ENCODE assay signal across 33 mouse cellular contexts in the genomic region with DNA sequence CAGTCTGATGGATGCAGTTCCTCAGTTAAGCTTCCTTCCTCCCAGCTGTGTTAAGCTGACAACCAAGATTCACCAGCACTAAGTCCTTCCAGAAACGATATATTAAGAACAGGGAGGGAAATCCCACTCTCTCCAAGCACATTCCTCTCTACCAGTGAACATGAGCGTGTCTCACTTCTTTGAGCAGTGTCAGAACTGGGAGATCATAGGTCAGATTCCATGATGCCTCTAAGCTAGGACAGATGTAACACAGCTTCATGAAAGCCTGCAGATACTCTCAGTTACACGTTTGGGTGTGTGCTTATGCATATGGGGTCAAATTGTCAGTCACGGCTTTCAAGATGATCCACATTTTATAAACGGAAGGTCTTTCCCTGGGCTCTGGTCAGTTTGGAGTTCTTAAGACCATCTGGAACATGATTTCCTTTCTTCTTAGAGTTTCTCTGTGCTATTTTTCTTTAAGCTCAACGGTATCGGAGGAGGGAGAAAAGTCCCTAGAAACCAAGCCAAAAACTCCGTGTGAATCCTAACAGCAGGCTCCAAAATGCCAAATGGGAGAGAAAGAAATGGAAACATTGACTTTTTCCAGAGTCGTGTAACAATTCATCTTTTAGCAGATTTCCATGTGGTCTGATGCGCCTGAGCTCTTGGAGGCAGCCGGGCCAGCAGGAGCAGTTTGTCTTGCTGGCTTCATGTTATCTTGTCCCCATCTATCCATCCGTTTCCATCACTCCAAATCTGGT. TPM values are rescaled to one million over a fixed set of nuclear protein-coding genes. Genes with fewer than 3 reads are reported as not detected.
DNase-seq lines count a peak whose midpoint lies in the region; ATAC-seq and TF ChIP-seq lines count a peak whose summit lies in the region.
"Had no signal": no experiment of that assay in that cellular context is flagged by ENCODE, and none has a peak within 500 bp of the region (broad histone marks: within the 10 kb centered on the region; RNA-seq: fewer than 3 reads in every experiment).

No protein-coding gene starts in this region.

- H3K9me3 ChIP-seq in forebrain, postnatal 0 days (ENCODE audit: low read length) = no peaks in the 10 kb centered on the region
- H3K9me3 ChIP-seq in forebrain, embryonic 11.5 days (ENCODE audit: control insufficient read depth, low read length) = no peaks in the 10 kb centered on the region
- H3K9me3 ChIP-seq in stomach, embryonic 15.5 days = no peaks in the 10 kb centered on the region
- H3K9me3 ChIP-seq: embryonic facial prominence, embryonic 15.5 days; forebrain, embryonic 13.5 days; hindbrain, embryonic 10.5 days; hindbrain, embryonic 15.5 days; limb, embryonic 13.5 days; liver, embryonic 12.5 days; midbrain, embryonic 12.5 days; neural tube, embryonic 12.5 days had no signal

- H3K27ac ChIP-seq in forebrain, postnatal 0 days (ENCODE audit: low read depth, low read length) = peak overlapping the region; percentile 35; the same call in 1 of the 2 replicates
- no peak overlapping the region for H3K27ac ChIP-seq in forebrain, embryonic 11.5 days (ENCODE audit: low read depth, low read length)
- H3K27ac ChIP-seq in stomach, embryonic 15.5 days = no peak overlapping the region
- H3K27ac ChIP-seq: embryonic facial prominence, embryonic 15.5 days; forebrain, embryonic 13.5 days; hindbrain, embryonic 10.5 days; hindbrain, embryonic 15.5 days; limb, embryonic 13.5 days; liver, embryonic 12.5 days; midbrain, embryonic 12.5 days; neural tube, embryonic 12.5 days had no signal

- H3K36me3 ChIP-seq in forebrain, postnatal 0 days (ENCODE audit: insufficient read depth) = no peaks in the 10 kb centered on the region
- no peaks in the 10 kb centered on the region for H3K36me3 ChIP-seq in forebrain, embryonic 11.5 days (ENCODE audit: control insufficient read depth, insufficient read depth, low read length)
- no peaks in the 10 kb centered on the region for H3K36me3 ChIP-seq in stomach, embryonic 15.5 days
- H3K36me3 ChIP-seq: embryonic facial prominence, embryonic 15.5 days; hindbrain, embryonic 10.5 days; hindbrain, embryonic 15.5 days; limb, embryonic 13.5 days; liver, embryonic 12.5 days; midbrain, embryonic 12.5 days; neural tube, embryonic 12.5 days had no signal

- no peaks in the 10 kb centered on the region for H3K27me3 ChIP-seq in forebrain, postnatal 0 days (ENCODE audit: insufficient read depth, low read length)
- H3K27me3 ChIP-seq in forebrain, embryonic 11.5 days (ENCODE audit: control insufficient read depth, insufficient read depth, low read length) = no peaks in the 10 kb centered on the region
- no peaks in the 10 kb centered on the region for H3K27me3 ChIP-seq in stomach, embryonic 15.5 days (replicated peaks)
- H3K27me3 ChIP-seq: embryonic facial prominence, embryonic 15.5 days; forebrain, embryonic 13.5 days; limb, embryonic 13.5 days; liver, embryonic 12.5 days; midbrain, embryonic 12.5 days; neural tube, embryonic 12.5 days had no signal

- H3K9ac ChIP-seq in forebrain, postnatal 0 days = no peak overlapping the region
- H3K9ac ChIP-seq in forebrain, embryonic 11.5 days (ENCODE audit: low read length) = no peak overlapping the region
- H3K9ac ChIP-seq in stomach, embryonic 15.5 days = no peak overlapping the region
- H3K9ac ChIP-seq: embryonic facial prominence, embryonic 15.5 days; forebrain, embryonic 13.5 days; hindbrain, embryonic 15.5 days; limb, embryonic 13.5 days; liver, embryonic 12.5 days; liver, postnatal 0 days; midbrain, embryonic 12.5 days; neural tube, embryonic 12.5 days had no signal

- 64% methylated on average over 12 of the region's 12 CpGs for WGBS in forebrain, postnatal 0 days
- 82% methylated on average over 12 of the region's 12 CpGs for WGBS in forebrain, embryonic 11.5 days
- WGBS in stomach, embryonic 15.5 days = 39% methylated on average over 12 of the region's 12 CpGs

- no peak overlapping the region for H3K4me3 ChIP-seq in forebrain, postnatal 0 days (ENCODE audit: low read depth, low read length)
- no peak overlapping the region for H3K4me3 ChIP-seq in forebrain, embryonic 11.5 days (ENCODE audit: low read depth, low read length)
- H3K4me3 ChIP-seq in stomach, embryonic 15.5 days (replicated peaks) = no peak overlapping the region
- H3K4me3 ChIP-seq: embryonic facial prominence, embryonic 15.5 days; forebrain, embryonic 13.5 days; hindbrain, embryonic 10.5 days; hindbrain, embryonic 15.5 days; limb, embryonic 13.5 days; liver, embryonic 12.5 days; midbrain, embryonic 12.5 days; myocyte; neural tube, embryonic 12.5 days had no signal

- DNase-seq in forebrain, postnatal 0 days = no peak
- no peak for DNase-seq in forebrain, embryonic 11.5 days (ENCODE audit: low spot score)
- peak; percentile 18 for DNase-seq in layer of hippocampus, adult 11-12 months (ENCODE audit: low spot score)
- no peak for DNase-seq in layer of hippocampus, postnatal 10 days (ENCODE audit: low spot score in 2 of 2)
- DNase-seq in right cerebral cortex, adult 18-20 months = peak; percentile 61
- no peak for DNase-seq in right cerebral cortex, postnatal 10 days (ENCODE audit: low spot score in 2 of 2)
- DNase-seq in B cell, adult 2 months = no peak
- DNase-seq: adrenal gland, postnatal 25 days; cerebellum, adult 18-20 months; cerebellum, postnatal 10 days; gastrocnemius, postnatal 10 days; heart, postnatal 14 days; kidney, adult 2 months; kidney, postnatal 10 days; liver, postnatal 0 days; lung, postnatal 36 days; thymus, adult 18-20 months had no signal

- no peak overlapping the region for H3K4me2 ChIP-seq in forebrain, postnatal 0 days (ENCODE audit: low read depth)
- H3K4me2 ChIP-seq in forebrain, embryonic 11.5 days (ENCODE audit: low read depth, low read length, severe bottlenecking) = no peak overlapping the region
- H3K4me2 ChIP-seq in stomach, embryonic 15.5 days = no peak overlapping the region
- H3K4me2 ChIP-seq: embryonic facial prominence, embryonic 15.5 days; forebrain, embryonic 13.5 days; hindbrain, embryonic 15.5 days; limb, embryonic 13.5 days; liver, embryonic 12.5 days; midbrain, embryonic 12.5 days; neural tube, embryonic 12.5 days had no signal

- no peak for ATAC-seq in forebrain, postnatal 0 days
- no peak for ATAC-seq in forebrain, embryonic 11.5 days (replicated peaks; ENCODE audit: low FRiP score)
- ATAC-seq in stomach, embryonic 15.5 days (ENCODE audit: insufficient read depth, low FRiP score, low read depth) = peak; percentile 56; the same call in 1 of the 2 replicates
- ATAC-seq: forebrain, embryonic 13.5 days; inflammation-experienced regulatory T-cells, adult 6 months; liver, embryonic 12.5 days; liver, postnatal 0 days had no signal

- no peaks in the 10 kb centered on the region for H3K4me1 ChIP-seq in forebrain, postnatal 0 days (ENCODE audit: insufficient read depth)
- H3K4me1 ChIP-seq in forebrain, embryonic 11.5 days (replicated peaks; ENCODE audit: control insufficient read depth, insufficient read depth, low read length) = no peaks in the 10 kb centered on the region
- no peaks in the 10 kb centered on the region for H3K4me1 ChIP-seq in stomach, embryonic 15.5 days
- H3K4me1 ChIP-seq: embryonic facial prominence, embryonic 15.5 days; forebrain, embryonic 13.5 days; hindbrain, embryonic 15.5 days; limb, embryonic 13.5 days; liver, embryonic 12.5 days; midbrain, embryonic 12.5 days; neural tube, embryonic 12.5 days had no signal

- TF ChIP-seq CTCF in forebrain, postnatal 0 days (IDR thresholded peaks at IDR 0.05; ENCODE audit: low read depth) = no peak

RNA-seq across cellular contexts. Expression of gene Itprid1, which starts 22.3 kb away (rescaled TPM):
- 0.81 and 1.8 TPM in 2 replicates for total RNA-seq in forebrain, postnatal 0 days (2014; rRNA removed)
- 0.36 and 0.79 TPM in 2 replicates for polyA plus RNA-seq in forebrain, postnatal 0 days (2015; fragmentation: Nextera tagmentation; extraction: Ambion mirVana)
- polyA plus RNA-seq in forebrain, embryonic 11.5 days (2014; fragmentation: Nextera tagmentation; extraction: Ambion mirVana) = 0.13 TPM in 1 of 2 replicates, not detected in the other
- total RNA-seq in layer of hippocampus, postnatal 10 days (2021) = 1 to 10 TPM; 2.4 to 2.5 TPM
- polyA plus RNA-seq in stomach, embryonic 15.5 days (2015; fragmentation: Nextera tagmentation; extraction: Ambion mirVana) = 0.24 and 0.40 TPM in 2 replicates
- total RNA-seq: adrenal gland, adult 18-20 months; common myeloid progenitor, adult 5-6 weeks; gastrocnemius, postnatal 10 days; heart, postnatal 14 days; megakaryocyte, adult 5-6 weeks; midbrain, postnatal 0 days had no signal
- polyA plus RNA-seq: heart, embryonic 14.5 days; inflammation-experienced regulatory T-cells, adult 6 months; kidney, adult 2 months; liver, embryonic 12.5 days; liver, postnatal 0 days; midbrain, embryonic 12.5 days; midbrain, postnatal 0 days; myocyte; neural tube, embryonic 12.5 days had no signal

Comparison
In these comparisons a context has a peak if more than half of its experiments do, and no peak if none do; other contexts are left out.
1. DNase-seq: peak in layer of hippocampus, adult 11-12 months (single experiment) and right cerebral cortex, adult 18-20 months (single experiment); none in forebrain, postnatal 0 days (single experiment), forebrain, embryonic 11.5 days (single experiment), layer of hippocampus, postnatal 10 days (0 of 2), right cerebral cortex, postnatal 10 days (0 of 2) and B cell, adult 2 months (0 of 2).